Mouse (Mus musculus): Measurements from ENCODE around the gene Tmem131.
"Not testable (repeated sequence)": the region's sequence is repeated elsewhere in the genome, so short reads cannot be mapped to it uniquely, and the experiment has no call there.

Tmem131 gene

GRCm38 (mm10) chr1:36915200-36915580 is 28.3 kb downstream of the Tmem131 start:
- DNase-seq (ENCODE audit: low spot score): no peak

DNA sequence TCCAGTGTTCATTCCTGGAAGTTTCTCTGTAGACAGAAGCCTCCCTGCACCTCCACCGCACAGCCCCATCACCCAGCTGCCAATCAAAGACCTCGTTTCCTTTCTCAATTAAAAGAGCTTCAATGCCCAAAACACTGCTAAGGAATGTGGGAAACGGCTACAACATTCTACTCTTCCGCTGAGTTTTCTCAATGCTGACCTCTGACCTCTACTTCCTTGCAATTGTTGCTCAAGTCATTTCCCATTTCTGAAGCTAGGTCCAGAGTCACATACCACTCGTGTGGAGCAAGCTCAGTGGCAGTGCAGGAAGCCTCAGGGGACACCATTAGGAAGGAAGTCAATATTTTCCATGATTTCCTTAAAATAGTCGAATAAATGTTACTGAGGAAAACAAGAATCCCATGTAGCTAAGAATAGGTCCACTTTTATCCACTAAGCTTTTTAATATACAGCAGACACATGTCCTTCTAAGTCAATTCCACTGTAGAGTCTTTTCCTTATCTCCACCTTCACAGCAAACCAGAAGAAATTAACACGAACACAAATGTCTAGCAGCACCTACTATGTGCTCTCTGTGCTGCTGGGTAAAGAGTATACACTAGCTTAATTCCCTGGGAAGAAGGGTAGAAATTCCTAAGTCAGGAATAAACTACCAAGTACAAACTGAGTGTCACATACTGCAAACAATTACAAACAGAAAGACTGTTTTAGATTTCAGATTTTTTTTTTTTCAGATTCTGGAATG is 28.8 kb downstream of the Tmem131 start:
- DNase-seq (ENCODE audit: low spot score): no peak

- no peak for DNase-seq (ENCODE audit: low spot score)
These were observed 29.7 kb downstream of the Tmem131 start for GRCm38 (mm10) chr1:36913806-36914205.

GRCm38 (mm10) chr1:36912239-36912638 is 31.2 kb downstream of the Tmem131 start:
- DNase-seq (ENCODE audit: low spot score): no peak

- no peak for DNase-seq (ENCODE audit: low spot score)
These were observed 31.9 kb downstream of the Tmem131 start for GRCm38 (mm10) chr1:36911603-36912002.

- DNase-seq (ENCODE audit: low spot score): no peak
These were observed 33.1 kb downstream of the Tmem131 start for GRCm38 (mm10) chr1:36910397-36910796.

DNA sequence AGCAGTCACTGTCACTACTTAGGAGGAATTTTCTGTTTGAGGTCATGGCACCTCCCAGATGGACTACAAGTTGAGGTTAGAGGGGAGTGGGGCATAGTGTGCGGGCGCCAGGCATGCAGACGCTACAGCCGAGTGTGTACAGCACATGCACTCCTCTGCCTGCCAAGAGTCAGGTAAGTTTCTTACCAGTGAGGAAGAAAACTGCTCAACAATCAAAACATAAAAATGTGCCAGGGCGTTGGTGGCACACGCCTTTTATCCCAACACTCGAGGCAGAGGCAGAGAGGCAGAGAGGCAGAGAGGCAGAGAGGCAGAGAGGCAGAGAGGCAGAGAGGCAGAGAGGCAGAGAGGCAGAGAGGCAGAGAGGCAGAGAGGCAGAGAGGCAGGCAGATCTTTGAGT is 33.5 kb downstream of the Tmem131 start:
- not testable (repeated sequence) for DNase-seq (ENCODE audit: low spot score)

DNA sequence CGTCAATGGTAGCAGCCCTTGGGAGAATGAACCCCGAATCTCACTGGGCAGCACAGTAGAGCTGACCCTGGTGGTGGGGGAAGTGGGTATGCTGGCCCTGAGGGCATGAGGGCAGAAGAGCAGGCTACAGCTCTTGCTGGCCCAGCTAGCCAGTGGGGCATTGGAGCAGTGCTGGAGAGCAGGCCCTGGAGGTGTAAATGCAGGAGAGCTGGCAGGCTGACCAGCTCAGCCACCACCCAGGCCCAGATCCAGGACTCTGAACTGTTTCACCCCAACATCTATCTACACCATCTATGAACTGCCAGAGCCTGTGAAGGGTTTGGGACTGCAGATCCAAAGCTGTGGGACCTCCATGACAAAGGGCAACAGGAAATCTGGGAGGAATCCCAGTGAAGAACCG is 38.2 kb downstream of the Tmem131 start:
- no peak for DNase-seq (ENCODE audit: low spot score)

GRCm38 (mm10) chr1:36904489-36904888 is 39.0 kb downstream of the Tmem131 start:
- no peak for DNase-seq (ENCODE audit: low spot score)

DNA sequence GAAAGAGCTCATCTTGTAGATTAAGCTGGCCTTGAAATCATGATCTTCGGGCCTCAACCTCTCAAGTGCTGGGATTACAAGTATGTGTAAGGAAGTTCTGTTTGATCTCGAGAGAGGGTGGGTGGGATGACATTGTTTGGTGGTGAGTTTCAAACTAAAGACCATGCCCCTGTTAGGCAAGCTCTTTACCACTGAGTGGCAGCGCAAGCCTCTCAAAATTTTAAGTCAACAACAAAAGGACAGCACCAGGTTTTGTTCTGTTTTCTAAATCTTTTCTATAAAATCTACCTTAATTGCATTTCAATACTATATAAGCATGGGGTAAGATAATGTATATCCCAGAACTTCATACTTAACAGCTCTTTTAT is 39.4 kb downstream of the Tmem131 start:
- DNase-seq (ENCODE audit: low spot score): no peak

DNA sequence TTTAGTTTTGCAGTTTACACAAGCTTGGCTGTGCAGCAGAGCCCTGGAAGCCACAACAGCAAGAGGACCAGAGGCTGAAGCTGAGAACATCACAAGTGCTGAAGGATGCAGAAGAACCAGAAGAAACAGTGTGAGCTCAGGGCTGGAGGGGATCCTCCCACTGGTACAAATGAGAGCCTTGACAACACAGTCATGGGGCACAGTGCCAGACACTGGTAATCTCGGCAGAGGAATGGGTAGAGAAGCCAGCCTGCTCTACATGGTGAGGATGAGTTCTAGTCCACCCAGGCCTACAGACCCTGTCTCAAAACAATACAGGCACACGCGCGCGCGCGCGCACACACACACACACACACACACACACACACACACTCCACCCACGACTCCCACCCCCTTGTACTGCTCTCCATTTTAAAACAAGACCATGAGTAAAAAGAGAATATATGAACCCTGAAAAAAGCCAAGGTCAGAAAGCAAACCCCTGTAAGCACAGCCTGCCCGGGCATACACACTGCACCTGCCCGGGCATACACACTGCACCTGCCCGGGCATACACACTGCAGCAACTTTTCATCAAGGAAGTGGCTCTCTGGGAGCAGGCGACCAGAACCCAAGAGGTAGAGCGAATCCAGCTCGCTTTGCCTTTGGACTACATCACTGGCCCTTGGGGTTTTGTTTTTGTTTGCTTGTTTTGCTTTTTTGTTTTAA is 39.9 kb downstream of the Tmem131 start:
- no peak for DNase-seq (ENCODE audit: low spot score)

DNA sequence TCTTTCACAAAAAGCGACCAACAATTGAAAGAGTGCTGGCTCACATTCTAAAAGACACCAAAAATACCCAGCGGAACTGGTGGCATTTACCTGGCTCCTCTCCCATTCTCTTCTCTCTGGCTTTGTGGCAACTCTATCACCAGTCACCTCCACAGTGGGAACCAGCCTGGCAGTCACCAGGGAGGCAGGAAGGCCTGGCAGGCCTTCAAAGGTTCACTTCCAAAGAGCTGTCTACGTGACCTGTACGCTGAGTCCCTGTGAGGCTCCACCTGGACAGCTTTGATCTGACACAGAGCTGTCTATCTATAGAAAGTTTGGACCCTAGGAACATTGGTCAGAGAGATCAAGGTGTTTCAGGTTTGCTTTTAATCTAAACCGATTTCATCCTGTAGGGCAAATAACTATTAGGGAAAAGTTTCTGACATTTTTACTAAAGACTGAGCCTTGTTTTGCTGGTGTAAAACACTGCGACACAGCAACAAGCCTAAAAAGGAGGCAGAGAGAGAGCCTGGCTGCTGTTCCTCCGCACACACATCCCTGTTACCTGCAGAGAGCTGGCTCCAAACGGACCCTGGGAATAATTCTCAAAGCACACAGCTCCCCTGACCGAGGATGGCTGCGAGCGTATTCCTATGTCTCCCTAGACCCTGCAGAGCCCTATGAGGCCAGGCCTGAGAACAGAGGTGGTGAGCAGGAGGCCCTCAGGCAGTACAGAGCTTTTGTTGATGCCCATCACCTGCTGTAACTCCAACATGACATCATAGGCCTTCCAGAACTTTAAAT is 40.7 kb downstream of the Tmem131 start:
- DNase-seq (ENCODE audit: low spot score): no peak

DNA sequence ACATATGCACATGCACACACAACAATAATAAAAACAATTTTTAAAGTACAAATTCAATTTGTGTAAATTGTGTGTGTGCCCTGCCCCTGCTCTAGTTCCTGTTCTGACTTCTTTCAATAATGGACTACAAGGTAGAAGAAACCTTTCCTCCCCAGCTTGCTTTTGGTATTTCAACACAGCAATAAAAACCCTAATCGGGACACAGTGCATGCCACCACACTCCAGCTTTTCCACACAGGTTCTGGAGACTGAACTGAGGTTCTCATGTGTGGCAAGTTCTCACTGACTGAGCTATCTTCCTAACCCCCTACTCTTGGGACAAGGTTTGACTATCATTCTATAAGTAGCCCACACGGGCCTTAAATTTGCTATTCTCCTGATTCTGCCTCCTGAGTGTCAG is 43.8 kb downstream of the Tmem131 start:
- no peak for DNase-seq (ENCODE audit: low spot score)

DNA sequence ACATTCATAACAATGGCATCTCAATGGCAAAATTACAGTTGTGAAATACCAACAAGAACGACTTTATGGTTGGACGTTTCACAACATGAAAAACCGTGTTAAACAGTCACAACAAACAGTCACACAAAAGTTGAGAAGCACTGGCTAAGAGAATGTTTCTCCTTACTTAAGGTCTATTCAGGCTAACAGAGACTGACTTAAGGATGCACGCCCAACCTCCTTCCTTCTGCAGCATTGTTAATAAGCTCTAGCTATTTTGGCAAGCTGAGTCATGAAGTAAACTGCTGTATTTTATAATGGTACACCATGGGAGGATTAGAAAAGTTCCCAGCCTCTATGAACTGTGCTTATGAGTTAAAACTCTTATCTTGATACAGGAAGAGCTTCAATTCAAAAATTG is 47.0 kb downstream of the Tmem131 start:
- no peak for DNase-seq (ENCODE audit: low spot score)

DNA sequence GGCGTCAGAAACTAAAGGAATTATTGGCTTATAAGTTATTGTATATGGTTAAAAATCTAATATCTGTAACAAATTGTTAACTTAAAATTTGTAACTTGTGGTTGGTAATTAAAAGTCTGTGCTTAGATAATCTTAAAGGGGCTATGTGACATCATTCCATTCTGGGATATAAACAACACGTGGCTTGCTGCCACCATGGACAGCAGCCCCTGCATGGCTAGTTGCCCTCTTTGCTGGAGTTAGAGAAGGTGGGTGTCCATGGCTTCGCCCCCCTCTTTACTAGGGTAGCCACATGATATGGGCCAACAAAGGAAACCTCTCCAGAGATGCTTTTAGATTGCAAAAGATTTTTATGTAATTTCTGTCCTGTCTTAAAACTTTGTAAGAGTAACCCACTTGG is 48.0 kb downstream of the Tmem131 start:
- no peak for DNase-seq (ENCODE audit: low spot score)

- DNase-seq (ENCODE audit: low spot score): no peak
These were observed 49.3 kb downstream of the Tmem131 start for GRCm38 (mm10) chr1:36894136-36894535.

- not testable (repeated sequence) for DNase-seq (ENCODE audit: low spot score)
These were observed 49.7 kb downstream of the Tmem131 start for GRCm38 (mm10) chr1:36893720-36894119.

DNA sequence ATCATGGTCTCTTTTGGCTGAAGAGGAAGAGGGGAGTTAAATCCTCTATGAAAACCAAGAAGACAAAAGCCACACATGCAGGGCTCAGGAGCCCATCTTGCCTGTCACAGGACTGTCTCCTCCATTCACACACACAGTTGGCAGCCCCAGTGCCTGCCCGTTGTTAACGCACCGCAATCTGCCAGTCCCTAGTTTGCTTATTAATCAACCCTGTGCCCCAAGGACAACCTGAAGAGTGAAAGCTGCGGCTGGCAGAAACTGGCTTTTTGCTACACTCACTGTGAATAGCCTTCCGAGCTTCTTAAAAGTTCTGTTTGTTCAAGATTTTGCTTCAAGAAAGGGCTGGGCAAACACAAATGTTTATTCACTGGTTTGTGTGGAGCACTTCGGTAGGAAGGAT is 50.3 kb downstream of the Tmem131 start:
- no peak for DNase-seq (ENCODE audit: low spot score)

DNA sequence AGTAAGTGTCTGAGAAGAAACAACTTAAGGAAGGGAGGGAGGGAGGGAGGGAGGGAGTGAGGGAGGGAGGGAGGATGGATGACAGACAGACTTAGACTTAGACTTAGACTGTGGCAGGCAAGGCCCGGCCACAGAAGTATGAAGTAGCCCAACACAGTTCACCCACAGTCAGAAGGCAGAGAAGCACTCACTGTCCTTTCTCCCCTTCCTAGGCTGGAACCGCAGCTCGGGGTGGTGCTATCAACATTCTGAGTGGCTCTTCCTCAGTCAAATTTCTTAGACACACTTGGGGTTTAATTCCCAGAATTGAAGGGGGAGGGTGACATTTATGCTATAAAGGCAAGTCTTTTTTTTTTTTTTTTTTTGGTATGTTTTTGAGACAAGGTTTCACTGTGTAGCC is 51.0 kb downstream of the Tmem131 start:
- DNase-seq (ENCODE audit: low spot score): no peak

- no peak for DNase-seq (ENCODE audit: low spot score)
These were observed 54.5 kb downstream of the Tmem131 start for GRCm38 (mm10) chr1:36889016-36889415.

DNA sequence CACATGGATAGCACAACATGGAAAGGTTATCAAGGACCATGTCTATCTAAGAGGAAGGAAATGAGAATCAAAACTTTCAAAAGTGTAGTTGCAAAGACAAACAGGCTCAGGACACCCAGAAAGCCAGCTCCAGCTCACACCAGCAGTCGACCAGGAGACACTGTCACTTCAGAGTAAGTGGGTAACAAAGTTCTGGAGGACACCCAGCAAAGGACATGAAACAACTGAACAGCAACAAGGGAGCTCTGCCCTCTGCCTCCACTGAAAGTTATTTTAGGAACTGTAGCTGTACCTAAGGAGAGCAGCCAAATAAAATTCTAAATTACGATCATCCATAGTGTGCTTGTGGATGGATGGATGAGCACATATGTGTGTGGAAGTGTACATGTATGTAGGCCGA is 56.3 kb downstream of the Tmem131 start:
- no peak for DNase-seq (ENCODE audit: low spot score)

DNA sequence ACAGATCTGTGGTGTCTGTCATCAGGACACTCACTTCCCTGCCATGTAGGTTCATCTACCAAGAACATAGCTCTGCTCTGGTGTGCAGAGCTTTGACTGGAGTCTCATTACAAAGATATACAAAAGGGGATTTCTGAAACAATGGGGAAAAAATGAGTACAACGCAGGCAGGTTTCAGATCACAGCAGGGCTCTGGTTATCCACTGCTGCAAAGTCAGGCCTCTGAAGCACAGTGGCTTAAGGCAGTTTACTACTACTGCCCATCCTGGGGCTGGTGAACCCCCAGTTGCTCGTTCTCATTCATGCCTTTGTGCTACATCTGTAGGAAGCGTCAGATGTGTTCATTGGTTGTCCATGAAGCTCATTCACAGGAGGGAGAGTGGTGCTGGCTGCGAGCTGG is 57.0 kb downstream of the Tmem131 start:
- no peak for DNase-seq (ENCODE audit: low spot score)

DNA sequence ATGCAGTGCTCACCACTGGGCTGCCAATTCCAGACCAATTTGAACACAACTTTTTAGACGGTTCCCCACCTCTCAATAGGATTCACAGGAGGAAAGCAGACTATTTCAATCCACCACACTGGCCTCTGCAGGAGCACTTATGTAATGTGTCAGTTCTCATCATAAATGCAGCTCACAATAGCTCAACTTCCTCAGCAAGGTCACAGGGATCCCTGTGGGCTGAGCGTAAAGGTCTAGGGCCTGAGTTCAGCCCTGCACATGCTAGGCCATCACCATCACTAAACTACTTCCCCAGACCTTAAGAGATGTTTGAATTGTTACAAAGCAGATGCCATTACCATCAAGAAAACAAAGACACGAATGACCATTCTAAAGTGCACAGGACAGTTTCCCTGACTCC is 58.9 kb downstream of the Tmem131 start:
- DNase-seq (ENCODE audit: low spot score): no peak
